Mouse (Mus musculus): Measurements from ENCODE around the gene Fam198b. TPM values are rescaled to one million over a fixed set of nuclear protein-coding genes. Genes with fewer than 3 reads are reported as not detected.

The Fam198b gene
- polyA plus RNA-seq, 1 experiment from 2014 or later = 3.2 TPM

GRCm38 (mm10) chr3:79884761-79885189, 442 bp downstream of the Fam198b start:
- DNase-seq (ENCODE audit: low spot score) = peak; percentile 24

GRCm38 (mm10) chr3:79885686-79886356, 1.5 kb downstream of the Fam198b start:
- DNase-seq (ENCODE audit: low spot score) = no peak

- DNase-seq (ENCODE audit: low spot score) = no peak
Measured at GRCm38 (mm10) chr3:79886357-79887091, 2.2 kb downstream of the Fam198b start.

DNA sequence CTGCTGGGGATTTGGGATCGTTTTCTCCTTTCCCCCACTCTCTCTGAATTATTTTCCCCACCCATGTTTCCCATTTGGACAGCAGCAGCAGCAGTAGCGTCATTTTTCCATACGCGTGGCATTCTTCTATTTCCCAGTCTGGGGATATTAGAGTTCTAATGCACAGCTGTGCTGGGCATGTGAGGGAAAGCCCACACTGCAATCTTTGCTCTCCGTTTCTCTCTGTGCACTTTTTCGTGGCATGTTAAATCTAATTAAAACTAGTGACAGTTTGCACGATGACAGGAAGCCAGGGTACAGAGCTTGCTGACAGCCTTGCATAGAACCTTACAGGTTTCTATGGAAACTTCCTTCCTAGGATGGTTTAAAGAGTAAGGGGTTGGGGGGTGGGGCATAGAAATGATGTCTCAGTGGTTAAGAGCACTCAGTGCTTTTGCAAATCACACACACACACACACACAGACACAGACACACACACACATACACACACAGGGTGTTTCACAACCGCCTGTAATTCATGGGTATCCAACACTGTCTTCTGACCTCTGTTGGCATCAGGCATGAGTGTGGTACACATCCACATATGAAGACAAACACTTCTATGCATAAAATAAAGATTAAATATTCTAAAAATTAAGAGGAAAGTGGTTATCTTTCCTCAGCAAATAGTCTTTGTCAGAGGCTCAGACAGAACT, 3.0 kb downstream of the Fam198b start:
- no peak for DNase-seq (ENCODE audit: low spot score)

- DNase-seq (ENCODE audit: low spot score) = no peak
Measured at GRCm38 (mm10) chr3:79887966-79888365, 3.6 kb downstream of the Fam198b start.

- DNase-seq (ENCODE audit: low spot score) = no peak
Measured at GRCm38 (mm10) chr3:79897534-79898370, 13.4 kb downstream of the Fam198b start.

GRCm38 (mm10) chr3:79898514-79898913, 14.2 kb downstream of the Fam198b start:
- no peak for DNase-seq (ENCODE audit: low spot score)

DNA sequence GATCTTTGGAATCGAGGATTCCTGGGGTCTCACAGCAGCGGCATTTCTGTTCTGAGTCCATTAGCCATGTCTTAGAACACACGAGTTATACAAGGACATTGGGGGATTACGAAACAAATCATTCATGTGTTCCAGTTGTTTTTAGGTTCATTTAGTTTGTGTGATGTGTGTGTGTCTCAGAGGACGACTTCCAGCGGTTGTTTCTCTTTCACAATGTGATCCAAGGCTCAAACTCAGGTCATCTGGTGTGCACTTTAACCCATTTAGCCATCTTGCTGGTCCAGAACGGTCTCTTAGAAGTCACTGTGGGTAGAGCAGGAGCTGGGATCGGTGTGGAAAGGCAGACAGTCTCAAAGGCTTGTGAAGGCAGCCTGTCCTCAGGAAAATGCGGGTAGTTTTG, 15.6 kb downstream of the Fam198b start:
- DNase-seq (ENCODE audit: low spot score) = no peak

DNA sequence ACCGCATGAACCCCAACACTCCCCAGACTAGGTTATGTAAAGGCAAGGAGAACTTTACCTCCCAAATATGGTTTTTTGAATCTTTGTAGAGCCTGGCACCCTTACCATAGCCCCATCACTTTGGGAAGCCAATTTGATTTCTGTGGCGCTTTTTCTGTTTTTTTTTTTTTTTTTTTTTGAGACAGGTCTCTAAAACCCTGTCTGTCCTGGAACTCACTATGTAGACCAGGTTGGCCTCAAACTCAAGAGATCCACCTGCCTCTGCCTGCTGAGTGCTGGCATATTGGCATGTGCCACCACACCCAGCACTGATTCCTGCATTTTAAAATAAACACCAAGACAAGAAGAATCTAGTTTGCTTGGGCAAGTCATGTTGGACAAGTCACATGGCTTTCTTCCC, 16.2 kb downstream of the Fam198b start:
- no peak for DNase-seq (ENCODE audit: low spot score)

DNA sequence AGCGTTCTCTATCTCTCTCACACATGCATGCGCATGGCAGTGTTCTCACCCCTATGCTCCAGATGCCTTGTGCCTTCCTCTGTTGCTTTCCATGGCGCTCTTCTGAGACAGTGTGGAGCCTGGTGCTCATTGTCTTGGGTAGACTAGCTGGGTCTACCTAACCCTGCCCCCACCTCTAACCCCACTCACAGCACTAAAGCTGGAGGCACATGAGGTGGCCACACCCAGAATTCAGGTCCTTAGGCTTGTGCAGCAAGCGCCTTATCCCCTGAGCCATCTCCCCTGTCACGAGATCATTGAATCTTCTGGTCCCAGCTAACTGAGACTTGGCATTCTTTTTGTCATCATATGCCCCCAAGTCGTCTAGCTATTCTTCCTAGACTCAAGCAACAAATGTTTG, 17.0 kb downstream of the Fam198b start:
- DNase-seq (ENCODE audit: low spot score) = no peak

- DNase-seq (ENCODE audit: low spot score) = no peak
Measured at GRCm38 (mm10) chr3:79901734-79902133, 17.4 kb downstream of the Fam198b start.

DNA sequence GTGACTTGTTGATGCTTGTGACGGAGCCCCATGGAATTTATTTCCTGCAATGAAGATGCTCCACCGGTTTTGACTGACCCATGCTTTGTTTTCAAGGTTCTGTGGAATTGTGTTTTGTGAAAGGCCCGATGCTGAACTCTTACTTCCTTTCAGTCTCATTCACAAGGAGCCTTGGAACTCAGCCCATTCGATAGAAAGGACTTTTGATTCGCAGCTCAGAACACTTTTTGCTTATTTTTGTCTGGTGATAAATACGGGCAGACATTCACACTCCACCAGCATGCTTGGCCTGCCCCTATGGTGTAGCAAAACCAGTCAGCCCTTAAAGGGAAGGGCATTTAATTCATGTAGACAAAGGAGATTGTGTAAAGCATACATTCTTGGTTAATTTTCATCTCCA, 19.5 kb downstream of the Fam198b start:
- DNase-seq (ENCODE audit: low spot score) = no peak

DNA sequence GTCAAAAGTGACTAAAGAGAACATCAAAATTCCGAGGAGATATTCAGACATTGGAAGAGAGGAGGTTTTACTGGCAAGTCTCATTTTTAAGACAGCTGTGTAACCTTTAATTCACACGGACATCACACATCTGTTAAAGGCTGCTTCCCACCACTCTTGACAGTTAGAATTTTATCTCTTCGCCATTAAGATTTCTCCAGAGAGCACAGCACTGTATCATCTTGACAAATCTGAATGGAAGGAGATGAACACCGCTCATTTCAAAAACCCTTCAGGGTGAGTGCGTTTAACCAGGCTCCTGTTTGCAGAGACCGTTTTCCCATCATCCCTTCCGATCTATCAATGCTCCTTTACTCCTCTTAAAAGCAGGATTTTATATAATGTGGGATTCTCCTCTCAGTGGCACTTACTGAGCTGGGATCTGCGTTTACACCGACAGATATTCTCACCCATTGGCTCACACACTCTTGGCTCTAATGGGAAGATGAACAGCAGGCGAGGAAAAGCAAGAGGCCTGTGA, 20.0 kb downstream of the Fam198b start:
- DNase-seq (ENCODE audit: low spot score) = no peak

DNA sequence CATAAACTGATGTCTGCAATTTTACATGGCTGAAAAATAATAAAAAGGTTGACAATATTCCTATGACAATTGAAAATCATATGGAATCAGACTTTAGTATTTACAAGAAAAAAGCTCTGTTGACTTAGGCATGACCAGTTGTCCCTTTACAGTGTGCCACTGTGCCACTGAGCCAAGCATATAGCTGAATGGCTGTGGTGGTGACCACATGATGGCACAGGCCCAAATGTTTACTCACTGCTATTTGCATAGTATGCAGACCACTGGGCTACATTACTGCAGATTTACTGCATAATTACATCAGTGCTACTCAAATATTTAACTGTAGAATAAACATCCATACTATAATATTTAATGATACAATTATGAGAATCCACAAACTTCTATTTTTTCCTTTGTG, 21.1 kb downstream of the Fam198b start:
- DNase-seq (ENCODE audit: low spot score) = no peak

- no peak for DNase-seq (ENCODE audit: low spot score)
Measured at GRCm38 (mm10) chr3:79906250-79907045, 22.1 kb downstream of the Fam198b start.

DNA sequence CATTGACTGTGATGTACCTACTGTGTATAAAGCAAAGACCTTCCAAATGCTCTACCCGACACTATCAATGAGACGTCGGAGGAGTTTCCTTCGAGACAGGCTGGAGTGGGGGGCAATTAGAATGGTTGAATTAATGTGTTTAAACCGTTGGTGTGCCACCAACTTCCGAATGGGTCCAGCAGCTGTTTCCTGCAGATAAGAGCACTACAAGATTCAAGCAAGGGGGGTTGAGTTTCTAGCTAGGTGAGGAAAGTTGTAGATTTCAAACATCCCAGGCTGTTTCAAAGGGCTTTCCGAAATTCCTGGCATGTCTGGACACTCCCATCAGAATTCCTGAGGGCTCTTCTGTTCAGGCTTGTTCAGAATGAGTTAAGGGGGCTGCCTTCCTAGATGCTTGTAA, 22.9 kb downstream of the Fam198b start:
- DNase-seq (ENCODE audit: low spot score) = no peak

DNA sequence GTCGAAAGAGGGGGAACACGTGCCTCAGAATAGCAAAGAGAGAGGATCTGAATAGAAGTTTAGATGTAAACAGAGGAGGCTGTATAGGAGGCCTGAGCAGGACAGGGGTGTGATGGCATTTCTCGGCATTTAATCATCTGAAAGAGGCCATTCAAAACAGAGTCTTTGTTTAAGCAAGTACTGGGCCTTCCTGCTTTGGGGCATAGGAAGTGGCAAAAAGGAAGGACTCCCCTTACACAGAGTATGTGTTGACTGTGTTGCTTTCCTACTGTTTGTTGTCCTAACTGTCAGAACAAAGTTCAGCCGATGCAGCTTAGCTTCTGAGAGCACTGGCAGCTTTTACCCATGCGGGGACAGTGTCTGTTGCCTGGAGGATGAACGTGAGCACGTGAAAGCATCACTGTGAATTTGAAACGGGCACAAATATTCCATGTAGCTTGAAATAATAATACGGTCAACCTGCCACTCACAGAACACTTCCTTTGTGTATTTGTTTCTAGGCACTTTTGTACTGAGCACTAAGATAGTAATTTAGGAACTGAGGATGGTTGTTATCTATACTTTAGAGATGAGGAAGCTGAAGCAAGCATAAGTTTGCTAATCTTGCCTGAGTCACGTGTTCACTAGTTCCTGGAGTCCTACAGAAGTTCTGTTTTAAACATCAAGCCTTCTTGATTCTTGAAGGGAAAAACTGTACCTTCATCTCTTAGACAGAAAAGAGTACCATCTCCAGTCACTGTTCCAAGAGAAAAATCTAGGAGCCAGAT, 26.2 kb downstream of the Fam198b start:
- no peak for DNase-seq (ENCODE audit: low spot score)

DNA sequence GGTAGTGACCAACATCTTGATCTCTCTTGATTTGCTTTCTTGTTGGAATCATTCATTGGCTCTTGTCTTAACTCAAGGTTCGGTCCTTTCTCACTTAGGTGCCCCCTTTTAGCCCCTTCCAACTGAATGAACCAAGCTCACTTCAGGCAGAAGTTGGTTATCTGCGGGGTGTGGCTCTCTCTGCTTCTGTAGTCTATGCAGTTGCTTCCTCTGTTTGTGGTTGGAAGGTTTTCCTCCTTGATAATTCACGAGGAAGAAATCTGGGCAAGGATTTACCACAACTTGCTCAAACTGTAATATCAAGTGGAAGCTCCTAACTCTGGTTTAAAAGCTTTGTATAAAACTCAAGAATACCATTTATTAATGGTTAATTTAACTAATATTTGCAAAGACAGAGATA, 26.8 kb downstream of the Fam198b start:
- no peak for DNase-seq (ENCODE audit: low spot score)

- DNase-seq (ENCODE audit: low spot score) = no peak
Measured at GRCm38 (mm10) chr3:79914012-79914411, 29.7 kb downstream of the Fam198b start.

DNA sequence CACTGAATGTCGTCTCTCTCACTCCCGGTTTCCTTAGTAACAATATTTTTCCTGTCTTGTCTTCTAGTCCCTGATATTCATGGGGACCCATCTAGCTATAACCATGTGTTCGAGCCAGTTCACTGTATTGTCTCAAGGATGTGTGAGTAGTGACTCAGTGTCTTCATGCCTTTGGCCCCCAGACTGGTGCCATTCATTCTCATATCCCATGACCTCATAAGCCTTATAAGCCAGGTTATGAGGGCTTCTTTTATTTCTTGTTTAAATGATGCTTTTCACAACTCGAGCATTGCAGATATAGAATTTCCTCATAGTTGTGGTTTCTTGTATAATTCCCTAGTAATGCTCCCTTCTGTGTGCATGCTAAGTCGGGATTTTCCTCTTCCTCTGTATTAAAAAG, 31.9 kb downstream of the Fam198b start:
- DNase-seq (ENCODE audit: low spot score) = no peak

Data from thymus, postnatal 0 days (tissue).